Comparison of ENCODE assay signal across 17 mouse cellular contexts in the genomic region with DNA sequence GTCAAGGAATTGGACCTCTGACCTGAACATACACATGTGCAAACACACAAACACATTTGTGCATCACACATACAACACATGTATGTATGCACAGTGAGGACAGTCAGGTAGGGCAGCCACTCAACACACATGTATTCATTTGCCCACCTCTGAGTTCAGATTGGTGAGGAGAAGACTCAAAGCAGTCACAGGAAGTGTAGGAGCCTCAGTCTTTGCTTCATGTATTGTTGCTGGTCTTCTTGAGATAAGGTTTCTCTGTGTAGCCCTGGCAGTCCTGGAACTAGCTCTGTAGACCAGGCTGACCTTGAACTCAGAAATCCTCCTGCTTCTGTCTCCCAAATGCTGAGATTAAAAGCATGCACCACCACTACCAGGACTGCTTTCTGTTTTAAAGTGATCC.
"Had no signal": no experiment of that assay in that cellular context is flagged by ENCODE, and none has a peak within 500 bp of the region (broad histone marks: within the 10 kb centered on the region; RNA-seq: fewer than 3 reads in every experiment).

No protein-coding gene starts in this region.

- H3K36me3 ChIP-seq: limb, embryonic 10.5 days; midbrain, embryonic 15.5 days; neural tube, embryonic 13.5 days had no signal

- H3K4me1 ChIP-seq: limb, embryonic 10.5 days; neural tube, embryonic 13.5 days had no signal

- H3K27ac ChIP-seq: kidney, postnatal 0 days; limb, embryonic 10.5 days; midbrain, embryonic 15.5 days; neural tube, embryonic 13.5 days had no signal

- ATAC-seq: lung, postnatal 0 days; midbrain, embryonic 15.5 days had no signal

- H3K9ac ChIP-seq: midbrain, embryonic 15.5 days; neural tube, embryonic 13.5 days had no signal

- DNase-seq: kidney, adult 11 months; kidney, adult 9 months; kidney, postnatal 36 days; lung, adult 2 months; lung, postnatal 36 days; retina, postnatal 1 day; right cerebral cortex, postnatal 4 days; spleen, adult 18-20 months; thymus, adult 18-20 months; thymus, postnatal 14 days had no signal

- H3K4me2 ChIP-seq: midbrain, embryonic 11.5 days; midbrain, embryonic 15.5 days; neural tube, embryonic 13.5 days had no signal

- H3K27me3 ChIP-seq: midbrain, embryonic 15.5 days; neural tube, embryonic 13.5 days had no signal

- H3K9me3 ChIP-seq: limb, embryonic 10.5 days; midbrain, embryonic 15.5 days; neural tube, embryonic 13.5 days had no signal

- H3K4me3 ChIP-seq: layer of hippocampus, adult 2 months; limb, embryonic 10.5 days; midbrain, embryonic 15.5 days; neural tube, embryonic 13.5 days had no signal
